Mouse (Mus musculus): Measurements from ENCODE around the gene Dtd2. TPM values are rescaled to one million over a fixed set of nuclear protein-coding genes. Genes with fewer than 3 reads are reported as not detected.

The Dtd2 gene
- total RNA-seq, 1 experiment from 2014 or later = 16.5 TPM

DNA sequence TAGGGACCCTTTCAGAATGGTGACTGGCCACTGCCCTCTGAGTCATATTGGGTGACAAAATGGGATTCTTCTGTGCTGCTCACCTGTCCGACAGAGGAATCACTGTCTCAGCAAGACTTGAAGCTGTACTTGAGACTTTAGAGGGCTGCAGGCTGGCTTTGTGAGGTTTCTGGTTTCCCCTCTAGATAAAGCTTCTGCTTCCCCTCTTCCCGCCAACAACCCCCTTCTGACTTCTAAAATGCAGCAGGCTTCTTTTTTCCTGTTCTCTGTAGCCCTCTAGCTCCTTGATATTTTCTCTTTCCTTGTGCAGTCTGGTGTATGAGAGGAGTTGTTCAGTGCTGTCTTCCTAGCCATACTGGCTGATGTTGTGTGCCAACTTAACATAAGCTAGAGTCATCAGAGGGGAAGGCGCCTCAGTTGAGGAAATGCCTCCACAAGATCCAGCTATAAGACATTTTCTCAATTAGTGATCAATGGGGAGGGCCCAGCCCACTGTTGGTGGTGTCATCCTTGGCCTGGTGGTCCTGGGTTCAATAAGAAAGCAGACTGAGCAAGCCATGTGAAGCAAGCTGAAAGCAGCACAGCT, 21.0 kb downstream of the Dtd2 start:
- no peak for DNase-seq

- no peak for DNase-seq
Measured at GRCm38 (mm10) chr12:51983625-51984024, 22.7 kb downstream of the Dtd2 start.

- DNase-seq = no peak
Measured at GRCm38 (mm10) chr12:51976531-51976930, 29.8 kb downstream of the Dtd2 start.

GRCm38 (mm10) chr12:51974381-51974780, 31.9 kb downstream of the Dtd2 start:
- no peak for DNase-seq

- no peak for DNase-seq
Measured at GRCm38 (mm10) chr12:51972269-51973065, 33.8 kb downstream of the Dtd2 start.

DNA sequence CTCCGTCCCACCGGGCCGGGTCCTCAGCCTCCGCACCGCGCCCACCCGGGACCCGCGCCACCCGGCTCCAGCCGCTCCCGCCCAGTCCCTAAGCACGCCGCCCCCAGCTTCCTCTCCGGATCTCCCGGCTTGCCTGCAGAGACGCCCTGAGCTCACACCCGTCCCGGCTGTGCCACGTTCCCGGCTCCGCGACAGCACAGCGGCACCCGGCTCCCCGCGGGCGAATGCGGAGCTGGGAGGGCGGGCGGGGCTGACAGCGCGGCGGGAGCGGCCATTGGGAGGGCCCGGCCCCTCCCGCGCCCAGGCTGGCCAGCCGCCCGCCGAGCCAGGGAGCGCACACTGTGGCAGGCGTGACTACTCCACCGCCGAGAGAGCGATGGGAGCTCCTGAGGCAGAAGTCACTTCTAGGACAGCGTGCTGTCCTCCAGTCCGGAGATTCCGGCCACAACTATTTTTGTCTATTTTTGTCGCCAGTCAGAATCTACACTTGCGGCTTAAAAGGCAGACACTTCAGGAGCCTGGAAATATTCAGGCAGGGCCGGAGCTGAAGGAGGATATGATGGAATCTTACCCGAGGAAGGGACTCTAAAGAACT, 35.1 kb downstream of the Dtd2 start, which contains the start of gene Heatr5a:
Gene Heatr5a (minus strand): TSS at position 252 of the 595 bp plus-strand sequence.
- peak; percentile 96 for DNase-seq

DNA sequence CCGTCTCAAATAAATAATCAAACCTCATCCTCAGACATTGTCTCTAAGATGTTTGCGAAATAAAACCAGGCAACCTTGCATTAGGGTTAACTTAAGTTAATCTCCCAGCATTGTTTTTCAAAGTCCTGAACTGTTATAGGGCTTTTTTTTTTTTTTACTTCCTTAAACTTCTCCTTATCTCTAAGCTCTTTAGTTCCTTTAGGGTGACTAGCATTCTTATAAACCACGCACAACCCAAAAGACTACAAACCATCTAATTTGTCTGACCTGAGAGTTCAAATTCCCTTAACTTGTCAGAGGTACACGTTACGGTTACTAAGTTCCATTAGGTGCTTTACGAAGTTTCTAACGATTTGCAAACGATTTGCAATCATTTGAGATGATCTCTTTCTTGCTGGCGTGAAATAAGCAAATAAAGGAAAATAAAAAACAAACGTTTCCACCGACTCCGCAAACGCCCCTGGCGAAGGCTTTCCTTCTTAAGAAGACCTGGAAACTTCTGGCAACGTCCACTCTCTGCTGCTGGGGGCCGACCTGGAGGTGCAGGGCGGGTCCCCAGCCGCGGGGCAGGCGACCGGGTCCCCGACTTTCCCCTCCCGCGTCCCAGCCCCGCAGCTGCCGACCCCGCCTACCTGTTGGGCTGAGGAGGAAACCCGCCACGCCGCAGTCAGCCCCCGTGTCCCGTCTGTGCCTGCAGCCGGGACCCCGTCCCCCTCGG, 35.8 kb downstream of the Dtd2 start:
- peak; percentile 58 for DNase-seq

DNA sequence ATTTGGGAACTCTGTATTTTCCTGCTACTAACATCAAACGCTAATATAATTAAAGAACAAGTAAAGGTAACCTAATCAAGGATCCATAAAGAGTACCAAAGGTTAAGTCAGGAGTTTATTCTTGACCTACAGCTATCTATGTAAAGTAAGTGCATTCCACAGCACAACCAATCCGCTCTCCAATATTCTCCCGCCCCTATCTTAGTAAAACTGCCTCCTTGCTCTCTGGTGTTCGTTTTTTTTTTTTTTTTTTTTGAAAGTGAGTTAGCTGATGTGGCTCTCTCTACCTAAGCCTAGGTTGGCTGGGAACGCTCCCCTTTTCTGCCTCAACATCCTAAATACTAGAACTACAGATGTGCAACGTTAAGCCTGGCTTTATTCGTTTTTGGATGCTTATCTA, 36.4 kb downstream of the Dtd2 start:
- DNase-seq = no peak

DNA sequence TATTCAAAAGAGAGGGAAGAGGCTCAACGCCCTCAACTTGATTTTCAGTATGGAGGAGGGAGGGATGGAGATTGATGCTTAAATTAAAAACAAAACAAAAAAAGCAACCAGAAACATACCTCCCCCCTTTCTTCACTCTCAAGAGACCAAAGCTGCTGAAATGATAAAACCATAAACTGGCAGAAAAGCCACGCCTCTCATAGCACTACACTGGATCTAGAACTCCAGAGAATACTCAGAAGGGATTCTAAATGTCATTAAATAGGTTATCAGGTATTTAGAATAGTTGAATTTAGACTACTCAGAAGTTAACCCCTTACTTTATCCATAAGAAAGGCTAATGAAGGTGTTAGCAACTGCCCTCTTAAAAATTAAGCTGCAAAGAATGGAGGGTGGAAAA, 37.2 kb downstream of the Dtd2 start:
- no peak for DNase-seq

DNA sequence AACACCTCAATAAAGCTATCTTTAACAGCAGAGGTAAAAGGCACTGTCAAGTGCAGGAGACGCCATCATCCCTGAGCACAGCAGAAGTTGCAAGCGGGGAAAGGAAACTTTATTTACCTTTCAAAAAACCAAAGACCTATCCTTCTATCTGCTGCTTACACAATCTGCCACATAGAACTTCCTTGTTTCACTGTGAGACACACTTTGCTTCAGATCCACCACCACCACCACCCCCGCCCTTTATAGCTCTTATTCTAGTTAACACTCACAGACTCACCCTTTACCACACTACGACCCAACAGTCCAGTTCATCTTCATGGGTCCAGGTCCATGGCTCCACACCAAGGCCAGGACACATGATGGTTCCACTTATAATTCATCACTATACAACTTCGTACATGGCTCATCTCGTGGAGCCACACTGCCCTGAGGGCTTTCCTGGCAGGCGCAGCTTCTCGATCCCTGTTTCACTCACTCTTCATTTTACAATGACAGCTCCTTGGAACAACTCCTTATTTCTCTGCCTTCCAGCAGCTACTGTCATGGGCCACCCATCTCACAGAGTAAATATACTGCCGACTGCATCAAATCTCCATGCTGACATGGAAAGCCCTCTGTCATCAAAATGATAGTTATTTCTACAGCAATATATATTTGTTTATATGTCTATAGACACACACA, 38.2 kb downstream of the Dtd2 start:
- no peak for DNase-seq

GRCm38 (mm10) chr12:51957626-51958025, 48.7 kb downstream of the Dtd2 start:
- DNase-seq = peak; percentile 27

DNA sequence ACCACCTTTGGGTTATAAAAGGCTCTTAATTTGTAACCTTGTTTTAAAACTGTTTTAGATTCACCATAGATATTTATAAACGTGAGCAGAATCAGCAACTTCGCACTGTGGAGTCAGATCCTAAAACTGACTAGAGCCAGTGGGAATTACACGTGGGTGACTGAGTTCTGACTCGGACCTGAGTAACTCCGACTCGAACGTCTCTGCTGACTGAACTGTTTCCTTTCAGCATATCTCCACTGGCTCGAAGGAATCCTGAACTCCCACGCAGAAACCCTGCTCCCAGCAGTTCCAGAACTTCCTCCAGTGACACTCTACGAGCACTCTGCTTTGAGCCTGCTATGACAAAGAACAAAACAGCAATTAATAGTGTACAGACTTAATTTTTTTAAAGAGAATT, 54.0 kb downstream of the Dtd2 start:
- no peak for DNase-seq

DNA sequence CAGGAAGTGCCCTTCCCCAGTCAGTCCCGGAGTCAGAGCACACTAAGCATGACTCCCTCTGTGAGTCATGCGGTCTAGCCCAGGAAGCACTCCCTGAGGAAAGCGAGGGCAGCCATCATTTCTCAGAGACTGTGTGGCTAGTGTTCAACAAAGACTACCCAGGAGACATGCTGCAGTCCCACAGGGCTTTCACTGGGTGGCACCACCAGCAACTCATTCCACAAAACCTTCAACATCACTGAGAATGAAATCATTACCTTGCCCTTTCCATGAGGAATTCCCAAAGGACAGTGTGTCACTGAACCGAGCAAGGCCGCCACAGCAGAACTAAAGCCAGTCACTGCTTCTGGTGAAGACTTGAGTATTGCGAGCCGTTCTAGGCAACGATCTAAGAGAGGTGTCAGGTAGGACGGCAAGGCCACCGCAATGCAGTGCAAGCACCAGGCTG, 58.8 kb downstream of the Dtd2 start:
- DNase-seq = peak; percentile 77

- DNase-seq = no peak
Measured at GRCm38 (mm10) chr12:51945331-51945730, 61.0 kb downstream of the Dtd2 start.

GRCm38 (mm10) chr12:51939848-51940247, 66.5 kb downstream of the Dtd2 start:
- no peak for DNase-seq

Other genes starting within 250 kb of the Dtd2 start
- gene Hectd1, start 177.0 kb downstream of the Dtd2 start, total RNA-seq (2021) = 92.9 and 94.0 TPM in 2 replicates
- gene Heatr5a, start 35.2 kb downstream of the Dtd2 start, total RNA-seq (2021) = 16.7 and 18.0 TPM in 2 replicates
- not detected in 2 replicates for gene Gpr33, start 21.6 kb upstream of the Dtd2 start, total RNA-seq (2021)
- 12.8 and 14.7 TPM in 2 replicates for gene Nubpl, start 91.2 kb upstream of the Dtd2 start, total RNA-seq (2021)

All from adrenal gland, postnatal 14 days (tissue).